Mouse (Mus musculus) myocyte (in vitro differentiated cells): Measurements from ENCODE around the gene Tff3. TPM values are rescaled to one million over a fixed set of nuclear protein-coding genes. Genes with fewer than 3 reads are reported as not detected.

Experiments
- H3K27me3 ChIP-seq: one replicate; pipeline ENCODE4 v1.6.1; 2011; ENCODE audit not compliant: control insufficient read depth, insufficient read depth, insufficient read length
- H3K36me3 ChIP-seq: one replicate; pipeline ENCODE4 v1.6.1; 2011; ENCODE audit not compliant: control insufficient read depth, insufficient read depth
- H3K4me2 ChIP-seq: one replicate; pipeline ENCODE4 v1.6.1; 2011; ENCODE audit warnings: low read depth, control low read depth
- H3K4me3 ChIP-seq: one replicate; pipeline ENCODE4 v1.5.1; 2011; ENCODE audit warnings: mild to moderate bottlenecking, control low read depth, moderate library complexity
- H3K79me2 ChIP-seq: one replicate; pipeline ENCODE4 v1.6.1; 2011; ENCODE audit not compliant: control insufficient read depth, insufficient read depth
- H3ac ChIP-seq: one replicate; pipeline ENCODE4 v1.6.1; 2011; ENCODE audit not compliant: control insufficient read depth, insufficient read length
- CEBPB ChIP-seq: IDR thresholded peaks from 2 replicates; pipeline ENCODE4 v1.6.1; 2011; ENCODE audit warnings: mild to moderate bottlenecking, moderate library complexity; ENCODE audit not compliant: poor library complexity, insufficient read depth, severe bottlenecking
- E2F4 ChIP-seq: IDR thresholded peaks from one replicate; pipeline ENCODE4 v1.6.1; 2011; ENCODE audit warnings: mild to moderate bottlenecking, control low read depth, moderate library complexity; ENCODE audit not compliant: insufficient read depth
- MAX ChIP-seq: IDR thresholded peaks from one replicate; pipeline ENCODE4 v1.6.1; 2011; ENCODE audit warnings: low read depth, mild to moderate bottlenecking, control low read depth
- MYOD1 ChIP-seq, 3 experiments: IDR thresholded peaks; one replicate each; pipeline ENCODE4 v1.6.1; 2011; ENCODE audit warnings: control low read depth in 2 of 3, low read depth in 2 of 3, mild to moderate bottlenecking in 2 of 3, moderate library complexity in 1 of 3; ENCODE audit not compliant: insufficient read length in 2 of 3, control insufficient read depth in 1 of 3
- MYOG ChIP-seq, 3 experiments: IDR thresholded peaks; one replicate each; pipeline ENCODE4 v1.6.1; 2011; ENCODE audit warnings: control low read depth in 2 of 3, low read depth in 2 of 3, mild to moderate bottlenecking in 2 of 3; ENCODE audit not compliant: insufficient read length in 2 of 3, control insufficient read depth in 1 of 3, insufficient read depth in 1 of 3
- POLR2A ChIP-seq: IDR thresholded peaks from one replicate; pipeline ENCODE4 v1.6.1; 2011; ENCODE audit warnings: low read depth, mild to moderate bottlenecking, control low read depth, moderate library complexity; ENCODE audit not compliant: insufficient read length
- POLR2AphosphoS2 ChIP-seq: IDR thresholded peaks from one replicate; pipeline ENCODE4 v1.6.1; 2011; ENCODE audit warnings: low read depth, control low read depth; ENCODE audit not compliant: insufficient read length
- REST ChIP-seq: IDR thresholded peaks from one replicate; pipeline ENCODE4 v1.6.1; 2011; ENCODE audit warnings: mild to moderate bottlenecking, control low read depth, moderate library complexity; ENCODE audit not compliant: insufficient read depth, insufficient read length
- SRF ChIP-seq: IDR thresholded peaks from one replicate; pipeline ENCODE4 v1.6.1; 2011; ENCODE audit warnings: low read depth; ENCODE audit not compliant: control insufficient read depth, insufficient read length
- TCF12 ChIP-seq: IDR thresholded peaks from one replicate; pipeline ENCODE4 v1.6.1; 2011; ENCODE audit warnings: mild to moderate bottlenecking, control low read depth; ENCODE audit not compliant: poor library complexity, insufficient read depth, severe bottlenecking
- TCF3 ChIP-seq: IDR thresholded peaks from one replicate; pipeline ENCODE4 v1.6.1; 2011; ENCODE audit warnings: low read depth, control low read depth; ENCODE audit not compliant: insufficient read length
- USF1 ChIP-seq: IDR thresholded peaks from one replicate; pipeline ENCODE4 v1.6.1; 2011; ENCODE audit warnings: low read depth, mild to moderate bottlenecking, control low read depth, moderate library complexity
- polyA plus RNA-seq: library from polyadenylated mRNA; unstranded; fragments of >200 nt; fragmentation: generic; extraction: Trizol; gene quantifications from one replicate; pipeline ENCODE4 v1.2.1, GENCODE M21; 2012; ENCODE audit warnings: missing spikeins

The Tff3 gene
- polyA plus RNA-seq, 1 experiment: not detected

DNA sequence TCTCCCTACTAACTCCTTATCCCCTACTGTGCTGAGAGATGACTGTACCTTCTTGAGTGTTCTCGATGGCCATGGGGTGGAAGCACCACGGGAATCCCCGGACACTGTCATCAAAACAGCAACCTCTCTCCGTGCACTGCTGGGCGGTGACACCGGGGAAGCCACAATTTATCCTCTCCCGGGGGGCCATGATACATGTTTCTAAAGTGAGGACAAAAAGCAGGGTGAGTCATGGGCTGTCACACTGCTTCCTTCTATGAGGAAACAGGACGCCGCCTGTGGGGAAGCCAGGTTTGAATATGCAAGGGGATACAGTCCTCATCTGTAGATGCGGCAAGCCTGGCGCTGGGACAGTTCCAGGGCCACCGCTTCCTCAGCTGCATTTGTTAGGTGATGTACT lies 33.2 kb upstream of the Tff3 start:
- H3K4me3 ChIP-seq: no peak overlapping the region
- TF ChIP-seq SRF (no peak), REST (no peak), TCF12 (no peak), E2F4 (no peak), TCF3 (no peak), MYOD1 (IDR thresholded peaks at IDR 0.05; ENCODE audit: control insufficient read depth in 1 of 3, insufficient read length in 2 of 3, low read depth in 2 of 3) (no peak), MYOG (IDR thresholded peaks at IDR 0.05; ENCODE audit: control insufficient read depth in 1 of 3, insufficient read depth in 1 of 3, insufficient read length in 2 of 3, low read depth in 2 of 3) (no peak), CEBPB (no peak), POLR2AphosphoS2 (no peak), POLR2A (no peak), MAX (no peak), USF1 (no peak)
- no peaks in the 10 kb centered on the region for H3K79me2 ChIP-seq
- H3K36me3 ChIP-seq: no peaks in the 10 kb centered on the region
- H3K27me3 ChIP-seq: no peaks in the 10 kb centered on the region
- no peak overlapping the region for H3ac ChIP-seq
- no peak overlapping the region for H3K4me2 ChIP-seq

DNA sequence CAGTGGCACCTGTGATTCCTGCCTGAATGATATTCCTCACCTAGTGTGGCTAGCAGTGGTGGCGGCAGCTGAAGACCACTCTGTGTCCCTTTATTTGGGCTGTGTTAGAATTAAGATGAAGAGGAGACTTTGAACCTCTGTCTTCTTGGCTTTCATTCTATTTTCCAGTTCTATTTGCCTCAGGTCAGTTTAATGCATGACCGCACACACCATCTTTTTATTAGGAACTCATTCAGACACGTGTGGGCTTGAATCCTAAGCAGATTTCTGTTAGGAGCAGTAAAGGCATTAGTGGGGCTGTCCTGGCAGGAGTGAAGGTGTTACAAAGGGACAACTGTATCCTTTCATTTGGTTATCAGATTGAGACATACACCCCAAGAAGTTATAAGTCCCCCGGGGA lies 30.8 kb upstream of the Tff3 start:
- Histone ChIP-seq H3K4me2 (no peak overlapping the region), H3K79me2 (no peaks in the 10 kb centered on the region), H3K4me3 (no peak overlapping the region), H3K27me3 (no peaks in the 10 kb centered on the region), H3K36me3 (no peaks in the 10 kb centered on the region), H3ac (no peak overlapping the region)
- TF ChIP-seq E2F4: no peak
- no peak for TF ChIP-seq MAX
- no peak for TF ChIP-seq REST
- TF ChIP-seq SRF: no peak
- no peak for TF ChIP-seq TCF3
- TF ChIP-seq CEBPB: no peak
- no peak for TF ChIP-seq POLR2AphosphoS2
- TF ChIP-seq POLR2A: no peak
- TF ChIP-seq TCF12: no peak
- TF ChIP-seq MYOD1 (IDR thresholded peaks at IDR 0.05; ENCODE audit: control insufficient read depth in 1 of 3, insufficient read length in 2 of 3, low read depth in 2 of 3): no peak

DNA sequence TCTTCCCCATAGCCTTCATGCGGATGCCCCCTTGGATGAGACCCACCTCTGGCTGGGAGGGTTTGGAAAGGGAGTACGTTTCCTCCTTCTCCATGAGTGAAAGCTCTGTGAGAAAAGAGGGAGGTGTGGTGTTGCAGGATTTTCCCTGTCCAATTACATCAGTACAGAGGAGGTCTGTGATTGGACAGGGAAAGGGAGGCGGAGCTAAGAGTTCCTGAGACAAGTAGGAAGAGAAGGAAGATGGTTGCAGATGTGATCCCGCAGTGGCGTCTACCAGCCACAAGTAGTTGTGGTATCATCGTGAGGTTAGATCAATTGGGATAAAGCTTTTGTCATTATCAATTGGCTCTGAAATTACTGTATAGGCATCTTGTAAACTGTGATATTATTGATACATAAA lies 28.5 kb upstream of the Tff3 start:
- Histone ChIP-seq H3K4me3 (no peak overlapping the region), H3K4me2 (no peak overlapping the region), H3K79me2 (no peaks in the 10 kb centered on the region), H3ac (no peak overlapping the region), H3K27me3 (no peaks in the 10 kb centered on the region), H3K36me3 (no peaks in the 10 kb centered on the region)
- TF ChIP-seq POLR2A (no peak), SRF (no peak), MYOG (IDR thresholded peaks at IDR 0.05; ENCODE audit: control insufficient read depth in 1 of 3, insufficient read depth in 1 of 3, insufficient read length in 2 of 3, low read depth in 2 of 3) (no peak), CEBPB (no peak), POLR2AphosphoS2 (no peak), MAX (no peak), TCF3 (no peak), E2F4 (no peak), USF1 (no peak), REST (no peak), TCF12 (no peak), MYOD1 (IDR thresholded peaks at IDR 0.05; ENCODE audit: control insufficient read depth in 1 of 3, insufficient read length in 2 of 3, low read depth in 2 of 3) (no peak)

DNA sequence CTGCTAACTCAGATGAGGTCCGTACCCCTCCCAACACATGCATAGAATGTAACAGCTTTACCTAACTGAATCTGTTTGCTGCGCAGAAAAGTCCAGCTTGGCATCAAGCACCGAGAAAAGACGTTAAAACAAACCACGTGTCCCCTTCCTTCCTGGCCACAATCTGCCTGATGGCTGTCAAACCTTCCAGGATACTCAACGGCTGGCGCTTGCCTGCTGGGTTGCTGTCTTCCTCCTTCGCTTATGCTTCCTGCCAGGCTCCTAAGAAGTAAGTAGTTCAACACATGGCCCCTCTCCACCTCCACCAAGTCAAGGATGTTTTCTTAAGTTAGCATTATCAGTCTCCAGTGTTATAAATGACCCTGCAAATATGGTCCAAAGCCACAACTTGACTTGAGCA lies 24.3 kb upstream of the Tff3 start:
- no peaks in the 10 kb centered on the region for H3K36me3 ChIP-seq

More for the DNA sequence above, 24.3 kb upstream of the Tff3 start:
- no peak overlapping the region for H3K4me3 ChIP-seq
- no peak overlapping the region for H3K4me2 ChIP-seq
- no peaks in the 10 kb centered on the region for H3K27me3 ChIP-seq
- TF ChIP-seq TCF12 (no peak), MAX (no peak), SRF (no peak), CEBPB (no peak), TCF3 (no peak), POLR2A (no peak), POLR2AphosphoS2 (no peak), REST (no peak), MYOD1 (IDR thresholded peaks at IDR 0.05; ENCODE audit: control insufficient read depth in 1 of 3, insufficient read length in 2 of 3, low read depth in 2 of 3) (no peak), E2F4 (no peak), USF1 (no peak), MYOG (IDR thresholded peaks at IDR 0.05; ENCODE audit: control insufficient read depth in 1 of 3, insufficient read depth in 1 of 3, insufficient read length in 2 of 3, low read depth in 2 of 3) (no peak)
- H3ac ChIP-seq: no peak overlapping the region
- H3K79me2 ChIP-seq: no peaks in the 10 kb centered on the region
